Mouse (Mus musculus) lung, adult 2 months (tissue): ENCODE measurements around the gene Scarb1.

Source experiments
- CTCF ChIP-seq: fragments of 200-500 bp; IDR thresholded peaks from 2 replicates; pipeline ENCODE4 v1.5.1; 2011; ENCODE audit warnings: mild to moderate bottlenecking, low read length, control low read depth; ENCODE audit not compliant: insufficient read depth
- POLR2A ChIP-seq: fragments of 200-500 bp; IDR thresholded peaks from 2 replicates; pipeline ENCODE4 v1.6.1; 2011; ENCODE audit warnings: low read depth, mild to moderate bottlenecking, control low read depth, low read length, borderline replicate concordance; ENCODE audit errors: extremely low read depth

DNA sequence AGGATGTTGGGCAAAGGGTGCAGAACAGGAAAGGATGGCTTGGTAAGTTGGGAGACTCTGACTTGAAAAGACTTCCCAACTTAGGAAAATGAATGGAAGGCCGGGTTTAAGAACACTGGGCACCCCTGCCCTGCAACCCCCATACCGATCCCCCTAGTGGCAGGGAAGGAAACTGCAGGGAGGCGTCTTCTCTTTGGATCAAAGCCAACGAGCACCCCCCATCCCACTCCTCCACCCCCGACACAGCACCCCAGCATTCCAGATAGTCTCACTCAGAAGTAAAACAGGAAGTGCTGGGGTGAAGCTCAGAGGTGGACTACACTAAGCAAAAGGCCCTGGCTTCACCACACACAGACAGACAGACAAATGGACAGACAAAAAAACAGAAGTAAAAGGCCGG lies 62.6 kb downstream of the Scarb1 start:
- TF ChIP-seq POLR2A (no peak), CTCF (peak; percentile 69)
